Mouse (Mus musculus) gastrocnemius, postnatal 4 days (tissue): ENCODE data around the gene Use1. TPM values are rescaled to one million over a fixed set of nuclear protein-coding genes. Genes with fewer than 3 reads are reported as not detected.

Experiments used
- DNase-seq, 2 experiments: peaks; one replicate each; pipeline ENCODE4 v3.0.0; 2021 to 2022; ENCODE audit warnings: low spot score in 2 of 2, mixed read lengths in 2 of 2
- total RNA-seq, 2 experiments: library from RNA; stranded (reverse); gene quantifications; 2 replicates each; pipeline ENCODE4 v1.2.3; 2021

Use1 gene
- total RNA-seq, 2 experiments from 2014 or later, result 139 to 149 TPM

DNA sequence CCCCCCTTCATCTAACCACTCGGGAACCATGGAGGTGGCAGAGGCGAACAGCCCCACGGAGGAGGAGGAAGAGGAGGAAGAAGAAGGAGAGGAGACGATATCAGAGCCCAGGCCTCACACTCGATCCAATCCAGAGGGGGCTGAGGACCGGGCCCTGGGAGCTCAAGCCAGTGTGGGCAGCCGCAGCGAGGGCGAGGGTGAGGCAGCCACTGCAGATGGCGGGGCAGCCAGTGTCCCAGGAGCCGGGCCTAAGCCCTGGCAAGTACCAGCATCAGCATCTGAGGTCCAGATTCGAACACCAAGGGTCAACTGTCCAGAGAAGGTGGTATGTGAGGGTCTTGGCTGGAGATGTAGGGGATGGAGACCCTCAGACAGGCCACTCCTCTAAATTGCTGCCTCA lies 31.1 kb downstream of the Use1 start:
- DNase-seq, result peak in 1 of 2 experiments; percentile 8

DNA sequence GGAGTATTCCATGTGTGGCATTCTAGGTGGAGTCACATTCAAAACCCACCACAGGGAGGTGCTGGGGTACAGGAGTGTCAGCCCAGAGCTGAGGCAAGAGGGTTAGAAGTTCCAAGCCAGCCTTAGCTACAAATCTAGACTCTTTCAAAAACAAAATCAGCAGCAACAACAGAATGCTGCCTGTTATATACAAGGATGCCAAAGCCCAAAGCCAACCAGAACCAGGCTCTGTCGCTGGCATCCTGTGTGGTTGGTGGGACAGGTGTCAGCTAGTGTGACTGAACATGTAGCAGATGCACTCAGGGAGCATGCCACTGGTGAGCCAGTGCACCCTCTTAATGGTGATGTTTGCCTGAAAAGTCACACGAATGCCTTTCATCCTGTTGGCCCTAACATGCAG lies 34.2 kb downstream of the Use1 start:
- DNase-seq, result no peak

DNA sequence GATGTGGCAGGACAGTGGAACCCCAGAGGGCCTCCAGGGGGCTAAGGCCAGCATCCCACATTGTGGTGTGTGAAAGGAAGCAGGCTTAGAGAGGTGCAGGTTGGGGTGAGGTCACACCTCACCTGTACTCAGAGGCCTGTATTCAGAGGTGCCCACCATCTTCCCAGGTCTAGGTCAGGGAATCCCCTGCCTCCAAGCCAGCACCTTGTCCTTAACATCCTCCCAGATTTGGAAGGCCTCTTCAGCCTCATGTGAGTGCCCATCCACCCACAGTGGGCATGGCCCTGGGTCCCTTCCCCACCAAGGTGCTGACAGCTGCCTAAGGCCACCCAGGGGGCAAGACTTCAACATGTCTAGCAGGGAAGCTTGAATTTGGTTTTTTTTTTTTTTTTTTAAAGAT lies 34.8 kb downstream of the Use1 start:
- DNase-seq, result no peak

DNA sequence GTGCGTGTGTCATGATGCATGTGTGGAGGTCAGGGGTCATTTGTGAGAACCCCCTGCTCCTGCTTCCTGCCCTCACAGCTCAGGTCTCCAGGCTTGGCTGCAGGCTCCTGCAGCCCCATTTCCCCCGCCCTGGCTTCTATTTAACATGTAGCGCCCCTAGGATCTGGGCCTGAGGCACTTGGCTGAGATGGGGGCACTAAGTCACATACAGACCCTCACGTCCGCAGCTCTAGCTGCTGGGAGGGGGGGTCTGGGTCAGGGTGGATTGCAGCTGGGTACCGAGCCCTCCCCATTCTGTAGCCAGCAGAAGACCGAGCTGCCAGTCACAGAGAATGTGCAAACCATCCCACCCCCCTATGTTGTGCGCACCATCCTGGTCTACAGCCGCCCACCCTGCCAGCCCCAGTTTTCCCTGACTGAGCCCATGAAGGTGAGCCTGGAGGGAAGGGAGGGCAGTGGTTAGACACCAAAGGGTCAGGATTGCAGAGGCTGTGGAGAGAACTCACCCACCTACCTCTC lies 35.9 kb downstream of the Use1 start:
- no peak for DNase-seq

DNA sequence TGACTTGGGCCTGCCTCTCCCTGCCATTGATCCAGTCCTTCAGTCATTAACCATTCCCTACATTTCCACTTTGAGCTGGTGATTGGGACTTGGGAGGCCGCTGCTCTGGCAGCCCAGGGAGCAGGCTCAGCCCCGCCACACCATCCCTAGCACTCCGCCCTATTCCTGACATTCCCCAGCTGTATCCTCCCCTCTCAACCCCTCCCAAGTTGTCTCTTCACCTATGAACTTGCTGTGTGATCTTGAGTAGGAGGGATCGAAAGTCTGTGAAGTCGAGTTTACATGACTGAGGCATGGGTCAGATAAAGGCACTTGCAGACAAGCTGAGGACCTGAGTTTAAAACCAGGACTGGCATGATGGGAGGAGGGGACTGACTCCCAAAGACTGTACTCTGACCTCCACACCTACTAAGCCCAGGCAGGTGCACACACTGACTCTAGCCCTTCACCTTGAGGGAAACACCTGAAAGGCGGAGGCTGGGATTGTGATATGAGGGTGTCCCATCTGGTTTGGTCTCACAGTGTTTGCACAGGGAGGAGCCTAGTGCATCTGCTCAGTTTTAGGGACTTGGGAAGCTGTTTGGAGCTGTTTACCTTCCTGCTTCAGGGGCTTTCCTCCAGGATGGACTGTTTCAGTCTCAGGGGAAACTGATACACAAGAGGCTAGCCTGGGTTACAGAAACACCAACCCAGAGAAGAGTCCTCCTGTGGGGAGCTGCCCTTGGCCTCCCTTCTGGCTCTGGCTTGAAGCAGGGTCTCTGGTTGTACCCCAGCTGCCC lies 36.6 kb downstream of the Use1 start:
- DNase-seq, result no peak

DNA sequence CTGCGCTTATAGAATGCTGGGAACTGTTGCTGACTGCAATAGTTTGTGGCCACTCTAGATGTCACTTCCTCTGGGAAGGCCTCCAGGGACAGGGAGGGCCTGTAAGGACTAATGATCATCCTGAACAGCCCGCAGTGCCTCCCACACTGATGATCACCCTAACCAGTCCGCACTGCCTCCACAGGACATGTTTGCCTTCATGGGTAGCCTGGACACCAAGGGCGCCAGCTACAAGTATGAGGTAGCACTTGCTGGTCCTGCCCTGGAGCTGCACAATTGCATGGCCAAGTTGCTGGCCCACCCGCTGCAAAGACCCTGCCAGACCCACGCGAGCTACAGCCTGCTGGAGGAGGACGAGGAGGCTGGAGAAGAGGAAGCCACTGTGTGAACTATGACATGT lies 37.4 kb downstream of the Use1 start:
- DNase-seq, result no peak

DNA sequence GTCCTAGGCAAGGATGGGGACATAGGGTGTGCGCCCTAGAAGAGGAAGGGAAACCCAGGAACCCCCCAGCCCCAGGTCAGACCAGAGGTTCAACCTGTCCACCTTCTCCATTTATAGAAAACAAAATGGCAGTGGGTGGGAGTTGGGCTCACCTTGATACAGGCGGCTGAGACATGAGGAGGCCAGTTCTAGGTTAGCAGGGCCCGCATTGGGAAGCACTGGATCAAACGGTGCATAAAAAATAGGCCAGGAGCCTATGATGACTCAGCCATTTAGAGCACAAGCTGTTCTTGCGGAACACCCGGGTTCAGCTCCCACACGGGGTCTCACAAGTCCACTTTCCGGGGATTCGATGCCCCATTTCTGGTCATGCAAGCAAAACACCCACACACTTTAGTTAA lies 38.3 kb downstream of the Use1 start:
- DNase-seq, result no peak

DNA sequence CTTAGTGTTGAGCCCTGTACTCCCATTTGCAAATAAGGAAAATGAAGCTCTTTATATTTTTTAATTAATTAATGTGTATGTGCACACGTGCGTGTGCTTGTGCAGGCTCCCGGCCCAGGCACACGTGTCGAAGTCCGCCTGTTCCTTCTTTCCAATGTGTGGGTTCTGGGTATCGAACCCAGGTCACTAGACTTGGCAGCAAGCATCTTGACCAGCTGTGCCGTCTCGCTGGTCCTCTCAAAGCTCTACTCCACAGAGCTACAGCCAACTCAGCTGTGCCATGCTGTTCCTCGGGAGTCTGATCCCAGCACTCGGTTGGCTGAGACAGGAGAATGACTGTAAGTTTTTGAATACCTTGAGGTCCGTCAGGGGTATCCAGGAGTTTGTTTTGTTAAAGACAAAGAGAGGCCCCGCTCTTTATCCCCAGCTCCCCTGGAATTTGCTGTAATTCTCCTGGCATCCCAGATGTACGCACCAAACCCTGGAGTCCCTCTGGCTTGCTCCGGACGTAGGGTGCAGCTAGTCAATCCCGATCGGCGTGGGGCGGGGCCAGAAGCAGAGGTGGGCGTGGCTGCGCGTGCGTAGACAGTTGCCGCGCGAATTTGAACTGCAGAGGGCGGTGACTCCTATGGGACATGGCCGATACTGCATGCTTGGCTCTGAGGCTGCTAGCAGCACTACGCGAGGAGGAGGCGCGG lies 38.9 kb downstream of the Use1 start, which contains the start of gene Ankle1:
Ankle1 (plus strand) TSS at position 610 of the 698 bp plus-strand sequence.
- DNase-seq, result peak; percentile 93 to 95

DNA sequence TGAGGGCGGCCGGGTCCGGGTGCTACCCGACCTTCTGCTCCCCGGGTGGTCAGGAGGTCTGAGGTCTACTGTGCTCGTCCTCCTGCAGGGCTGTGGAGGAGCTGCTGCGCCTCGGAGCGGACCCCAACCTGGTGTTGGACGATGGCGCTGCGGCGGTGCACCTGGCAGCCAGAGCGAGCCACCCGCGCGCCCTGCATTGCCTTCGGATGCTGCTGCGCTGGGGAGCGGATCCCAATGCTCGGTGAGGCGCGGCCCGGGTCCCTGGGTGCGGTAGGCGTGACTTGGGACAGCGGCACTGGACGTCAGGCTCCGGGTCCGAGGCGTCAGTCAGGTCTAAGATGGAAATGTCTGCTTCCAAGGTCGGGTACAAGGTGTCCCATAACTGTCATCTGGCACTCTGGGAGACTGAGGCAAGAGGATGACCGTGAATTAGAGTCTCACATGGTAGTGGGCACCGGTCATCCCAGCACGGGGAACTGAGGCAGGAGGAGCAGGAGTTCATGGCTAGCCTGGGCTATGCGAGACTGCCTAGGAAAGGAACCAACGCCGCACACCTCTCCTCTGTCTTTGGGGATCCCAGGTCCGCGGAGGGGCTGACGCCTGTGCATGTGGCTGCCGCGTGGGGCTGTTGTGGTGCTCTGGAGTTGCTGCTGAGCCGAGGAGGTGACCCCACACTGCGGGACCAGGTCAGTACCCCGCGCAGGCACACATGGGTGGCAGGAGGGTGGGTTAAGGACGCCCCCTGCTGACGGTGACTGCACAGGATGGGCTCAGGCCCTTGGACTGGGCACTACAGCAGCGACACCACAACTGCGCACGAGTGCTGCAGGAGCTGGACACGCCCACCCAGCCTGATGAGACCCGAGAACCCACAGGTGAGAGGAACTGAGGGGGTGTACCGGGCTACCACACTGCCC lies 39.7 kb downstream of the Use1 start:
- peak in 1 of 2 experiments; percentile 69 for DNase-seq

DNA sequence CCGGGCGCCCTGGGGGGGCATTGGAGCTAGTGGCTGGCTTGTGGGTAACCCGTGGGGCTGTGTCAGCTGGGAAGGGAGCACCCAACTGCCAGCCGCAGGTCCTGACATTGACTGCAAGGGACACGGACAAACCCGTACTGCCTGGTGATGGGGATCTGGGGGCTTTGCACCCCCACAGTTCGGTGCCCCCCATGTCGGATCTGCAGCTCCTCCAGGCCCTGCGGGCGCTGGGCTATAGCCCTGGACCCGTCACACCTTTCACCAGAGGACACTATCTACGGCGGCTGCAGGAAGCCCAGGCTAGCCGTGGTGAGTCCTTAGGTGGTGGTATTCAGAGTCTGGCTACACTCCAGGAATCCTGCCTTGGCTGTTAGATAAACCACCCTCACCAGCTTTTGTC lies 40.8 kb downstream of the Use1 start:
- peak in 1 of 2 experiments; percentile 12 for DNase-seq

DNA sequence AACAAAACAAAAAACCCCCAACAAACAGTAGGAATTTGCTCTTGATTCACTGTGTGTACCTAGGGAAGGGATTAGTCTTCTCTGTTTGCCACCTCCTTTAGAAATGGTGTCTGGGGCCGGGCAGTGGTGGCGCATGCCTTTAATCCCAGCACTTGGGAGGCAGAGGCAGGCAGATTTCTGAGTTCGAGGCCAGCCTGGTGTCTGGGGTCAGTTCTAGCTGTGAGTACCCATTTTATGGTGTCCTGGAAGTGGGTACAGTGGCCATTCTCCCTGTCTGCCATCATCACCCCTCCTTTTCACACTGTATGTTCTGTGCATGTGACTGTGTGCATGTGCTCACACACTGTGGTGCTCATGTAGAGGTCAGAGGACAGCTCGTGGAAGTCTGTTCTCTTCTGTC lies 41.6 kb downstream of the Use1 start:
- DNase-seq, result no peak

DNA sequence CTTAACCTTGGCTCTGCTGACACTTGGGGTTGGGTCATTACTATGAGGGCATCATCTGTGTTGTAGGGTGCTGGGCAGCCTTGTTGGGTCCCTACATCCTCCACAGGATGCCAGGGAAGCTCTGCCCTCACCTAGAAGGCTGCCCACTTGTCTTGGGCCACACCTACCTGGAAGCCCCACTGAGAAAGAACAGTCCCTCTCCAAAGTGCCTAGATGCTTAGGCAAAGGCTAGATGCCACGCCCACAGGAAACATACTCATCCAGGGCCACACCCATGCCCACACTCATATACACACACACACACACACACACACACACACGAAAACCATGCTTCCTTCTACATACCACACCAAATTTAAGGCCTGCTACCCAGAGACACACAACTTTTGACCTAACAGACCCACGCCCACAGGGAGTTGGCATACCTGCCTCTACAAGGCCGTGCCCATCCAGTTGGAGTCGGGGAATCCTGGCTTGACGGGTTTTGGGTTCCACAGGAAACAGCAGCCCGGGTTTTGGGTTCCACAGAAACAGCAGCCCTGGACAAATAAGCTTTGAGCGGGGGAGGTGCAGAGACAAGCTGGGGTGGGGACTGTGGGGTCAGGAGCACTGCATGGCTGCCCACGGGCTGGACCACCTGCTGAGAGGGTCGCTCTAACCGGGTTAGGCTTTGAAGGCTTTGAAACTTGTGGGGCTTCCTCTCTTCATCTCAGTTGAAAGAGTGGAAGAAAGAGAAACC lies 45.1 kb downstream of the Use1 start:
- no peak for DNase-seq

Other genes with a start within 250 kb of the Use1 start
- gene Myo9b, start 94.1 kb upstream of the Use1 start, total RNA-seq, result 10 to 100 TPM; 35.7 to 45.0 TPM
- 10 to 100 TPM; 12.9 to 15.2 TPM for gene Haus8, start 93.9 kb upstream of the Use1 start, total RNA-seq
- 1 to 10 TPM; 8.1 to 9.2 TPM for gene Ocel1, start 4.5 kb downstream of the Use1 start, total RNA-seq
- 10 to 100 TPM; 37.0 to 40.4 TPM for gene Nr2f6, start 15.1 kb downstream of the Use1 start, total RNA-seq
- 10 to 100 TPM; 14.7 to 17.4 TPM for gene Ushbp1, start 29.0 kb downstream of the Use1 start, total RNA-seq
- 10 to 100 TPM; 64.4 to 77.9 TPM for gene Babam1, start 30.0 kb downstream of the Use1 start, total RNA-seq
- 1 to 10 TPM; 6.0 to 7.1 TPM for gene Ankle1, start 39.2 kb downstream of the Use1 start, total RNA-seq
- 10 to 100 TPM; 47.1 to 47.3 TPM for gene Abhd8, start 96.8 kb downstream of the Use1 start, total RNA-seq
- 10 to 100 TPM; 29.0 to 34.4 TPM for gene Mrpl34, start 98.1 kb downstream of the Use1 start, total RNA-seq
- gene Dda1, start 102.4 kb downstream of the Use1 start, total RNA-seq, result 10 to 100 TPM; 40.3 to 44.2 TPM
- gene Ano8, start 119.1 kb downstream of the Use1 start, total RNA-seq, result 10 to 100 TPM; 20.8 to 25.3 TPM
- 10 to 100 TPM; 17.8 to 19.1 TPM for gene Gtpbp3, start 121.3 kb downstream of the Use1 start, total RNA-seq
- 10 to 100 TPM; 15.9 to 16.6 TPM for gene Plvap, start 144.9 kb downstream of the Use1 start, total RNA-seq
- gene Ccdc194, start 158.9 kb downstream of the Use1 start, total RNA-seq, result under 1 TPM; 0.47 to 0.83 TPM
- gene Bst2, start 170.6 kb downstream of the Use1 start, total RNA-seq, result 10 to 100 TPM; 18.3 to 20.1 TPM
- 10 to 100 TPM; 30.3 to 33.1 TPM for gene Mvb12a, start 176.1 kb downstream of the Use1 start, total RNA-seq
- gene Tmem221, start 192.0 kb downstream of the Use1 start, total RNA-seq, result under 1 TPM in 1 of 2 experiments, not detected in 1; 0.21 TPM
- gene Nxnl1, start 199.8 kb downstream of the Use1 start, total RNA-seq, result under 1 TPM; 0.26 to 0.29 TPM
- 10 to 100 TPM; 51.7 to 52.8 TPM for gene Slc27a1, start 202.0 kb downstream of the Use1 start, total RNA-seq
- gene Pgls, start 225.3 kb downstream of the Use1 start, total RNA-seq, result 10 to 100 TPM; 71.4 to 72.1 TPM
- gene Fam129c, start 230.8 kb downstream of the Use1 start, total RNA-seq, result 1 to 10 TPM; 1.8 to 2.6 TPM
- gene Colgalt1, start 244.2 kb downstream of the Use1 start, total RNA-seq, result 10 to 100 TPM; 63.9 to 77.4 TPM